Mouse (Mus musculus) macrophage (primary cell): Measurements from ENCODE around the gene Map2k3. TPM values are rescaled to one million over a fixed set of nuclear protein-coding genes. Genes with fewer than 3 reads are reported as not detected.

Source experiments
- H3K27ac ChIP-seq: fragments of 350-480 bp; formaldehyde crosslinking; 2 replicates; pipeline ENCODE4 v1.9.0; 2021
- H3K36me3 ChIP-seq: fragments of 350-480 bp; formaldehyde crosslinking; 2 replicates; pipeline ENCODE4 v1.9.0; 2021; ENCODE audit errors: inconsistent target
- H3K4me3 ChIP-seq: fragments of 350-480 bp; formaldehyde crosslinking; 2 replicates; pipeline ENCODE4 v1.9.0; 2021; ENCODE audit errors: inconsistent target
- H3K79me2 ChIP-seq: fragments of 350-480 bp; formaldehyde crosslinking; 2 replicates; pipeline ENCODE4 v1.9.0; 2021; ENCODE audit errors: inconsistent target
- WGBS: methylation state at CpG from one replicate; pipeline ENCODE4 v1.1.7; 2026; ENCODE audit warnings: inconsistent platforms; ENCODE audit not compliant: missing documents; 5-methylcytosine and 5-hydroxymethylcytosine counted together
- polyA plus RNA-seq: library from polyadenylated mRNA; stranded (reverse); fragments of 250-400 nt; gene quantifications from 3 replicates; pipeline ENCODE4 v1.2.4, GENCODE M21; 2018; ENCODE audit warnings: inconsistent platforms

Map2k3 gene
- polyA plus RNA-seq, 1 experiment from 2014 or later = 27.6 TPM

GRCm38 (mm10) chr11:60935326-60935974 lies 3.6 kb downstream of the Map2k3 start:
- peaks cover 79% of the 10 kb centered on the region for H3K79me2 ChIP-seq
- peak overlapping the region; percentile 96 for H3K27ac ChIP-seq
- H3K4me3 ChIP-seq = peak overlapping the region; percentile 5; the same call in 1 of the 2 replicates
- 0 out of 2 replicates have a peak, but pooled peaks cover 2% of the 10 kb centered on the region for H3K36me3 ChIP-seq
- under 1% methylated on average over 7 of the region's 7 CpGs for WGBS

GRCm38 (mm10) chr11:60935975-60936373 lies 4.1 kb downstream of the Map2k3 start:
- peaks cover 84% of the 10 kb centered on the region for H3K79me2 ChIP-seq
- H3K27ac ChIP-seq = peak overlapping the region; percentile 96
- H3K36me3 ChIP-seq = 0 out of 2 replicates have a peak, but pooled peaks cover 3% of the 10 kb centered on the region
- 13% methylated on average over 4 of the region's 4 CpGs for WGBS
- peak overlapping the region; percentile 5; the same call in 1 of the 2 replicates for H3K4me3 ChIP-seq

GRCm38 (mm10) chr11:60937611-60938010 lies 5.8 kb downstream of the Map2k3 start:
- 17% methylated on average over 3 of the region's 3 CpGs for WGBS
- Histone ChIP-seq H3K79me2 (peaks cover 95% of the 10 kb centered on the region), H3K27ac (no peak overlapping the region), H3K36me3 (peaks cover 11% of the 10 kb centered on the region), H3K4me3 (no peak overlapping the region)

DNA sequence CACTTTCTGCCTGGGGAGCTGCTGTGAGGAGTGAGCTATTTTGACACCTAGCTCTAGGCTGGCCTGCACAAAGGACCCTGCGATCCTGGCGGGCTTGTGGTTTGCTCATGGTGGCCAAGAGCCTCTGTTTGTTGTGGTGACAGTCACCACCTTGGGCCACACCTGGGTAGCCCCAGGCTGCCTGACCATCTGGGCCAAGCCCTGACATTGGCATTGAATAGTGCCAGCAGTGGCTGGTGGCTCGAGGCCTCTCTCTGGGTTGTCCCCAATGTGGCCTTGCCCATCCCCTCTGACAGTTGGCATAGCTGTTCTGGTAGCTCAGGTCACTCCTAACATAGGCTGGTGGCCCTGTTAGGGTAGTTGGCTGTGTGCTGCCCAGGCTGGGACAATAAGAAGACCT lies 7.7 kb downstream of the Map2k3 start:
- 97% methylated on average over 3 of the region's 3 CpGs for whole genome bisulfite sequencing
- Histone ChIP-seq H3K4me3 (no peak overlapping the region), H3K27ac (no peak overlapping the region), H3K36me3 (peaks cover 30% of the 10 kb centered on the region), H3K79me2 (peaks cover 77% of the 10 kb centered on the region)

DNA sequence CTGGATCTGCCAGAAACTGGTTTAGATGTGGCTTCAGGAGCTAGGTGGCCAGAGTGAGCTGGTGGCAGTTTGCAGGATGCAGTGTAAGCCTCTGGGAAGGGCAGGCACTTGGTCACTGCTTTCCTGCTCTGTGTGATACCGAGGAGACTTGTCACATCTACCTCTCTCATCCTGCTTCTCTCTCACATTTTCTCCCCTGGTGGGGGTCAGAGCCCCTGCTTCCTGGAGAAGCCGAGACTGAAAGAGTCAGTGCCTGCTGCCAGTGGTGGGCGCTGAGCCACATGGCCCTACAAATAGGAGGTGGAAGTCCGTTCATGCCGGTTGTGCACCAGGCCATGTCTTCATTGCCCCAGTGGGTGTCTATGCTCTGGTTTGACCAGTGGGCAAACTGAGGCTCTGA lies 8.7 kb downstream of the Map2k3 start:
- no peak overlapping the region for H3K4me3 ChIP-seq
- peaks cover 40% of the 10 kb centered on the region for H3K36me3 ChIP-seq
- no peak overlapping the region for H3K27ac ChIP-seq

GRCm38 (mm10) chr11:60941370-60941769 lies 9.5 kb downstream of the Map2k3 start:
- 95% methylated on average over 9 of the region's 9 CpGs for WGBS
- Histone ChIP-seq H3K36me3 (peaks cover 49% of the 10 kb centered on the region), H3K79me2 (peaks cover 64% of the 10 kb centered on the region), H3K27ac (no peak overlapping the region), H3K4me3 (no peak overlapping the region)

More for the DNA sequence above, 8.7 kb downstream of the Map2k3 start:
- WGBS = 98% methylated on average over 5 of the region's 5 CpGs
- H3K79me2 ChIP-seq = peaks cover 69% of the 10 kb centered on the region

DNA sequence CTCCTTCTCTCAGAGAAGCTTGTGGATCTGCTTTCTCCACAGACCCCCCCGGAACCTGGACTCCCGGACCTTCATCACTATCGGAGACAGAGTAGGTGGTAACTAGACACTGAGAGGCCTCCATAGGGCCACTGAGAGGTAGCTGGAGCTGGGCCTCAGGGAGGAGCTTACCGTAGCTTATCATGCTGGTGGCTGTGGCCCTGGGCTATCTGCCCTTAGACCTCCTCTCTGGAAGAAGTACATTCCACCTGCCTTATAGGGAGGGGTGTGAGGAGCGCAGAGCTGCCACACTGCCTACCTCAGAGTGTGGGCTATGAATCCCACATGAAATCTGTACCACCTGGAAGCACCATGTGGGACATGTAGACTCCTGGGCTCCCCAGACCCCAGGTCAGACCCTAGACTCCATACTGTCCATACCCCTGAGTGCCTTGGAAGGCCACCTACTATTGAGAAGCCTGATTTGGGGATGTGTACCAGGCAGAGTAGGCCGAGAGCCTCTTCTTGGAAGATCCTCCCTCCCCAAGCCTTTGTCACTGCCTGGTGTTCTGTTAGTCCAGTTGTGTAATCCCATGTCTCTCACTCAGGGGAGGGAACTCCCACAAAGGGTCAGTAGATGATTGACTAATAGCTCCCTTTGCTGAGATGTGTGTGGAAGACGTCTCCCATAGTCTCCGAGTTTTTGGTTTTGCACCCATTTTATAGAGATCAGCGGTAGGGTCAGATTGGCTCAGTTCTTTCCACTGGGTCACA lies 10.6 kb downstream of the Map2k3 start:
- 84% methylated on average over 9 of the region's 9 CpGs for WGBS
- Histone ChIP-seq H3K79me2 (peaks cover 53% of the 10 kb centered on the region), H3K4me3 (no peak overlapping the region), H3K36me3 (peaks cover 60% of the 10 kb centered on the region), H3K27ac (no peak overlapping the region)

DNA sequence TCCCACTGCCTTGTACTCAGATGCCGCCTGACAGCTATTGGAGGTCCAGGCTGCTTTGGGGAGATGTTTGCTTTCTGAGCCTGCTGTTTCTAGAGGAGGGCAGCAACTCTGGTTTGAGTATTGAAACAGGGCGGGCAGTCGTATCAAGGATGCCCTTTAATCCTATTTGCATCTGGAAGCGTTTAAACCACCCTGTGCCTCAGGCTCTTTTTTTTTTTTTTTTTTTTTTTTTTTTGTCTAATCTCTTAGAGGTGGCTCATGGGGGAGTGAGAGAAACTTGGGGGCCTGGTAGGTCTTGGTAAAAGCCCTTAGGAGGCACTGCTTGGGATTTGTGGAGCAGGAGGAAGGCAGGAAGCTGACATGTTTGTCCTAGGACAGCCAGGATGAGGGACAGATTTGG lies 13.2 kb downstream of the Map2k3 start:
- Histone ChIP-seq H3K4me3 (no peak overlapping the region), H3K79me2 (peaks cover 27% of the 10 kb centered on the region), H3K27ac (no peak overlapping the region), H3K36me3 (peaks cover 83% of the 10 kb centered on the region)
- 97% methylated on average over 4 of the region's 4 CpGs for WGBS

DNA sequence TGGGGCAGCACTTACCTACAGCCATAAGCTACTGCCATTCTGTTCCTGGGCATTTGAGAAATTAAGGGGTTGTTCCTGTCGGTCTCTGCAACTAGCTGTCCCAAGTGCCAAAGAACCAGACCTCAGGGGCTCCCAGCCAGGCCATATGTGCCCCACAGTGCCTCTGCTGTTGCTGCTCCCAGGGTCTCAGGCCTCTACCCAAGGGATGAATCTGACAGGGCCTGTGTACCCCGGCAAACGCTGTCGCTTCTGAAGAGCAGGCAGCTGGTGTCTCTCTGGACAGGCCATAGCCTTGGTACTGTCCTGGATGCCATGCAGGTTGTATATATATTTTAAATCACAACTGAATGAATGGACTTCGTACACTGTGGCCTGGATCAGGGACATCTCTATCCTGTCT lies 20.1 kb downstream of the Map2k3 start:
- Histone ChIP-seq H3K4me3 (no peak overlapping the region), H3K27ac (no peak overlapping the region), H3K36me3 (peaks cover 54% of the 10 kb centered on the region), H3K79me2 (no peaks in the 10 kb centered on the region)
- 95% methylated on average over 5 of the region's 5 CpGs for WGBS

DNA sequence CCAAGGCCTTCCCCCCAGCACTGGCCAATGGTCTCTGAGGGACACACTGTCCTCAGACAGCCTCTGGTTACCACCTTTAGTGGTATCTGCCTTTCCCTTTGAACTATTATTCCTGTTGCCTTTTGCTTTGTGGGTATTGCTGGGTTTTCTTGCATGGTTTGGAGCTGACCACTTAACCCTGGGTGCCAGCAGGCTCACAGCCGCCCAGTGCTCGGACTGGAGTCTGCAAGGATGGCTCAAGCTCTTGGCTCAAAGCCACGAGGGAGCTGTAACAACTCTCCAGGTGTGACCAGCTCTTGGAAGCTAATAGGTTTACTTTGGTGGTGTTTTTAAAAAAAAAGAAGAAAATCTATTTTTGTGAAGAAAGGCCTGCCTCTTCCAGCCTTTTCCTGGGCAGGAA lies 20.5 kb downstream of the Map2k3 start:
- 87% methylated on average over 3 of the region's 3 CpGs for WGBS
- Histone ChIP-seq H3K4me3 (no peak overlapping the region), H3K27ac (no peak overlapping the region), H3K36me3 (peaks cover 49% of the 10 kb centered on the region), H3K79me2 (no peaks in the 10 kb centered on the region)

- H3K79me2 ChIP-seq = no peaks in the 10 kb centered on the region
- peaks cover 44% of the 10 kb centered on the region for H3K36me3 ChIP-seq
- 96% methylated on average over 6 of the region's 6 CpGs for WGBS
- no peak overlapping the region for H3K27ac ChIP-seq
- H3K4me3 ChIP-seq = no peak overlapping the region
These were observed 21.2 kb downstream of the Map2k3 start for GRCm38 (mm10) chr11:60952986-60953385.

GRCm38 (mm10) chr11:60953803-60954202 lies 22.0 kb downstream of the Map2k3 start:
- Histone ChIP-seq H3K36me3 (peaks cover 36% of the 10 kb centered on the region), H3K4me3 (no peak overlapping the region), H3K27ac (no peak overlapping the region), H3K79me2 (no peaks in the 10 kb centered on the region)
- WGBS = 16% methylated on average over 15 of the region's 15 CpGs

GRCm38 (mm10) chr11:60954255-60955104 lies 22.6 kb downstream of the Map2k3 start:
- Histone ChIP-seq H3K36me3 (peaks cover 30% of the 10 kb centered on the region; the same call in 1 of the 2 replicates), H3K4me3 (no peak overlapping the region), H3K27ac (no peak overlapping the region), H3K79me2 (no peaks in the 10 kb centered on the region)
- WGBS = 90% methylated on average over 10 of the region's 10 CpGs

DNA sequence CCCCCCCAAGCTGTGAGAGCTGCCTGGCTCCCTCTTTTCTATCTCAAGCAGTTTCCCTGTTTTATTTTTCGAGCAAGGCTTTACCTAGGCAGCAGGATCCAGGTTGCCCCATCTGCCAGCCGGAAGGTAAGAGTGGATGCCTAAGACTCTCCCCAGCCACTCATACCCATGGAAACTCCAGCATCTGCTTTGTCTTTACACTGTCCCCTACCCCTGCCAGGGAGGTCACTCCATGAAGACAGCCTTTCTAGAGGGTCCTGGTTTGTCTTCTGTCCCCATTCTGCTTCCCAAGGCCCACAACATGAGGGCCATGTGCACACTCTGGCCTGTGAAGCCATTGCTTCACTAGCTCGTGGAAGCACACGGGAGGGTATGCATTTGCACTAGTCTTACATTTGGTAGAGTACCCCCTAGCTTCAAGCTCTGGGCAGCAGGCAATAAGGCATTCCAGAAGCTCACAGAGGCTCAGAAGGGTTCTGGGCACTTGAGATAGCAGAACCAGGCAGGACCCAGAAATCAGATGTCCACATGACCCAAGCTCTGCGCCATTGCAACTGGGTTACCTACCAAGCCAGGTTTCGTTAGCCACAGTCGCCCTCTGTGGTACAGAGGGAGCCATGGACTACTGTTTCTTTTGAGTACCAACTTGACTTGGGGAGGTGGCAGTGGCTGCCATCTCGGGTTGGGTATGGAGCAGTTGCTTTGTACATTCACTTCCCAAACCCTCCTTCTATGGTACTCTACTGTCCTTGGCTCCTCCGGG lies 24.0 kb downstream of the Map2k3 start:
- no peak overlapping the region for H3K27ac ChIP-seq
- 94% methylated on average over 9 of the region's 9 CpGs for WGBS
- peaks cover 21% of the 10 kb centered on the region; the same call in 1 of the 2 replicates for H3K36me3 ChIP-seq
- no peaks in the 10 kb centered on the region for H3K79me2 ChIP-seq
- no peak overlapping the region for H3K4me3 ChIP-seq
